Mouse (Mus musculus): ENCODE results near the gene Ccdc171.
A peak's percentile ranks its signal among the peaks of the same experiment; 100 is the strongest.
"Not testable (repeated sequence)": the region's sequence is repeated elsewhere in the genome, so short reads cannot be mapped to it uniquely, and the experiment has no call there.

The Ccdc171 gene

GRCm38 (mm10) chr4:83656571-83656970, 131.2 kb downstream of the Ccdc171 start:
- DNase-seq (ENCODE audit: low spot score in 2 of 2), result no peak

- DNase-seq (ENCODE audit: low spot score in 2 of 2), result no peak
Observed at GRCm38 (mm10) chr4:83657021-83657420, 131.7 kb downstream of the Ccdc171 start.

GRCm38 (mm10) chr4:83658415-83658814, 133.1 kb downstream of the Ccdc171 start:
- DNase-seq (ENCODE audit: low spot score in 2 of 2), result no peak

GRCm38 (mm10) chr4:83659411-83659810, 134.1 kb downstream of the Ccdc171 start:
- DNase-seq (ENCODE audit: low spot score in 2 of 2), result no peak

- DNase-seq (ENCODE audit: low spot score in 2 of 2), result no peak
Observed at GRCm38 (mm10) chr4:83661519-83662271, 136.3 kb downstream of the Ccdc171 start.

GRCm38 (mm10) chr4:83662301-83662700, 137.0 kb downstream of the Ccdc171 start:
- no peak for DNase-seq (ENCODE audit: low spot score in 2 of 2)

GRCm38 (mm10) chr4:83669552-83669951, 144.2 kb downstream of the Ccdc171 start:
- DNase-seq (ENCODE audit: low spot score in 2 of 2), result no peak

- DNase-seq (ENCODE audit: low spot score in 2 of 2), result not testable (repeated sequence)
Observed at GRCm38 (mm10) chr4:83675308-83675707, 150.0 kb downstream of the Ccdc171 start.

- DNase-seq (ENCODE audit: low spot score in 2 of 2), result no peak
Observed at GRCm38 (mm10) chr4:83676444-83676843, 151.1 kb downstream of the Ccdc171 start.

- DNase-seq (ENCODE audit: low spot score in 2 of 2), result peak; percentile 15 to 17
Observed at GRCm38 (mm10) chr4:83681081-83681480, 155.7 kb downstream of the Ccdc171 start.

GRCm38 (mm10) chr4:83682866-83683265, 157.5 kb downstream of the Ccdc171 start:
- no peak for DNase-seq (ENCODE audit: low spot score in 2 of 2)

GRCm38 (mm10) chr4:83700190-83700589, 174.8 kb downstream of the Ccdc171 start:
- peak; percentile 3 to 28 for DNase-seq (ENCODE audit: low spot score in 2 of 2)

- no peak for DNase-seq (ENCODE audit: low spot score in 2 of 2)
Observed at GRCm38 (mm10) chr4:83716996-83717395, 191.7 kb downstream of the Ccdc171 start.

- no peak for DNase-seq (ENCODE audit: low spot score in 2 of 2)
Observed at GRCm38 (mm10) chr4:83719816-83720215, 194.5 kb downstream of the Ccdc171 start.

GRCm38 (mm10) chr4:83725136-83725535, 199.8 kb downstream of the Ccdc171 start:
- DNase-seq (ENCODE audit: low spot score in 2 of 2), result no peak

GRCm38 (mm10) chr4:83739137-83739890, 214.0 kb downstream of the Ccdc171 start:
- no peak for DNase-seq (ENCODE audit: low spot score in 2 of 2)

- DNase-seq (ENCODE audit: low spot score in 2 of 2), result no peak
Observed at GRCm38 (mm10) chr4:83739891-83740277, 214.5 kb downstream of the Ccdc171 start.

GRCm38 (mm10) chr4:83742806-83743460, 217.6 kb downstream of the Ccdc171 start:
- no peak for DNase-seq (ENCODE audit: low spot score in 2 of 2)

GRCm38 (mm10) chr4:83775136-83775535, 249.8 kb downstream of the Ccdc171 start:
- DNase-seq (ENCODE audit: low spot score in 2 of 2), result no peak

GRCm38 (mm10) chr4:83780044-83780443, 254.7 kb downstream of the Ccdc171 start:
- DNase-seq (ENCODE audit: low spot score in 2 of 2), result no peak

- no peak for DNase-seq (ENCODE audit: low spot score in 2 of 2)
Observed at GRCm38 (mm10) chr4:83785115-83785514, 259.8 kb downstream of the Ccdc171 start.

GRCm38 (mm10) chr4:83791811-83792210, 266.5 kb downstream of the Ccdc171 start:
- no peak for DNase-seq (ENCODE audit: low spot score in 2 of 2)
